Mouse (Mus musculus): ENCODE measurements around the gene Arpc5. TPM values are rescaled to one million over a fixed set of nuclear protein-coding genes. Genes with fewer than 3 reads are reported as not detected.
"Not testable (repeated sequence)": the region's sequence is repeated elsewhere in the genome, so short reads cannot be mapped to it uniquely, and the experiment has no call there.

The Arpc5 gene
- total RNA-seq, 2 experiments from 2014 or later = 81.0 to 95.0 TPM

GRCm38 (mm10) chr1:152774601-152775000, 8.3 kb downstream of the Arpc5 start:
- not testable (repeated sequence) for DNase-seq (ENCODE audit: low spot score in 2 of 2)

GRCm38 (mm10) chr1:152779071-152779737, 12.9 kb downstream of the Arpc5 start:
- DNase-seq (ENCODE audit: low spot score in 2 of 2) = peak; percentile 75 to 88

- no peak for DNase-seq (ENCODE audit: low spot score in 2 of 2)
These were observed 18.3 kb downstream of the Arpc5 start for GRCm38 (mm10) chr1:152784620-152785019.

GRCm38 (mm10) chr1:152785446-152785845, 19.1 kb downstream of the Arpc5 start:
- DNase-seq (ENCODE audit: low spot score in 2 of 2) = not testable (repeated sequence)

- no peak for DNase-seq (ENCODE audit: low spot score in 2 of 2)
These were observed 20.6 kb downstream of the Arpc5 start for GRCm38 (mm10) chr1:152786953-152787352.

DNA sequence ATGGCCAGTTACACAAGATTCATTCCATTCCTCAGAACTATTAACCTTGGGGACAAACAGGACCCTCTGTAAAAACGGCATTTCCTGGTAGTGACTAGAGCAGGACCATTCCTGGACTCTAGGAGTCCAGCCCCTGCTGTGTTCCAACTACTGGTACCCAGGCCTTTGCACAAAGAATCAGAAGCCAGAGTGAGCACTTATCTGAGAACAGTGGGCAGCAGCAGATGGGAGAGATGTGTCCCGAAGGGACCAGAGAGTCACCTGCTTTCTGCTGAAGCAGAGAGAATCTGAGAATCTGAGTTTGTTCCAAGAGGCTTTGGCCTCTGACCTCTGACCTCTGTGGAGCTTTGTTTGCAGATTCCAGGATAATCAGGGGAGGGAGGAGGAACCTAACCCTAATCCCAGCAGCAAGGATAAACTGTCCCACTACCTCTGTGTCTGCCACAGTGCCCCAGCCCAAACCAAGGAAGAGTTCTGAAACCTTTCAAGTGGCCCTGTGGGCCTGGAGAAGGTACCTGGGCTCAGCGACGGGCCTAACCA, 21.8 kb downstream of the Arpc5 start:
- no peak for DNase-seq (ENCODE audit: low spot score in 2 of 2)

GRCm38 (mm10) chr1:152790254-152790653, 23.9 kb downstream of the Arpc5 start:
- DNase-seq (ENCODE audit: low spot score in 2 of 2) = peak in 1 of 2 experiments; percentile 22

GRCm38 (mm10) chr1:152790821-152791220, 24.5 kb downstream of the Arpc5 start:
- no peak for DNase-seq (ENCODE audit: low spot score in 2 of 2)

DNA sequence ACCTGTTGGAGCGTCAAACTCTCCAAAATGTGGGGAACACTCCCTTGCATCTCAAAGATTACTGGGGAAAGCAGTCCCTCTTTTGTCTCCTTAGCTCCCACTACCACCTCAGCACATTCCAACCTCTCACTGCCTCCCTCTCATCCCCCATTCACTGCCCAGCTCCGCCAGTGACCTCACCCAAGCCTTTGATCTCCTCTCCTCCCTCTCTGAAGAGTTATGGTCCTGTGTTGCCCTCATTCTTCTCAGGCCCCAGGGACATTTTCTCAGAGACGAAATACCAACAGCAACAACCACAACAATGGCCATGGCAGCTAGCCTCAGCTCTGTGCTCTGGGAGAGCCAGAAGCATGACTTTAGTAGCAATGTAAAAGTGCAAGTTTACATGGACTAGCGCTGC, 24.9 kb downstream of the Arpc5 start:
- no peak for DNase-seq (ENCODE audit: low spot score in 2 of 2)

GRCm38 (mm10) chr1:152792736-152793494, 26.6 kb downstream of the Arpc5 start:
- DNase-seq (ENCODE audit: low spot score in 2 of 2) = peak in 1 of 2 experiments; percentile 10

DNA sequence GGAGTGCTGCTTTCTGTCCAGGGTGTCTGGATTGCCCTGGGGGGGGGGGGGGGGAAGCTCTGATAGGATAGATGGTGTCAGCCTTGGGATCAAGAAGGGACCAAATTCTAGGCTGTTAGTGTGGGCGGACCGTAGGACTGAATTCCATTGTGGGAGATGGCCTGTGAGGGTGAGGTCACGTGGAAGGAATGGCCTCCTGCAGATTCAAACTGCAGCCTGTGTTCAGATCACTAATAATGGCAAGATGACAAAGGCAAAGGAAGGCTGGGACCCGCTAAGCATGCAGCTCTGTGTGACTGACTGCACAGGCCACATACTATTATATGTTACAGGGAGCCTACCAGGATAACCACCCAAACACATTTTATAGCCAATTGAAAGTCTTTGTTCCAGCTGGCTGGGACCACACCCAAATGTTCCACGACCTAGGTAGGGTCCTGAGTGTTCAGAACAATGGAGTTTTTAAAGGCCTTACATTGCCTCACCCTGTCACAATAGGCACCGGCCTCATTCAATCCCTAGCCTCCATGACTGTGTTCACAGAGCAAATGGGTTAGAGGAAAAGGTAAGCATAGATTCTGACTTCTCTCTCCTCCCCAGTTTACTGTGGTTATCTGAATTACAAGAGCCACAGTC, 27.3 kb downstream of the Arpc5 start:
- no peak for DNase-seq (ENCODE audit: low spot score in 2 of 2)

- no peak for DNase-seq (ENCODE audit: low spot score in 2 of 2)
These were observed 29.4 kb downstream of the Arpc5 start for GRCm38 (mm10) chr1:152795688-152796255.

GRCm38 (mm10) chr1:152796683-152797263, 30.4 kb downstream of the Arpc5 start:
- no peak for DNase-seq (ENCODE audit: low spot score in 2 of 2)

DNA sequence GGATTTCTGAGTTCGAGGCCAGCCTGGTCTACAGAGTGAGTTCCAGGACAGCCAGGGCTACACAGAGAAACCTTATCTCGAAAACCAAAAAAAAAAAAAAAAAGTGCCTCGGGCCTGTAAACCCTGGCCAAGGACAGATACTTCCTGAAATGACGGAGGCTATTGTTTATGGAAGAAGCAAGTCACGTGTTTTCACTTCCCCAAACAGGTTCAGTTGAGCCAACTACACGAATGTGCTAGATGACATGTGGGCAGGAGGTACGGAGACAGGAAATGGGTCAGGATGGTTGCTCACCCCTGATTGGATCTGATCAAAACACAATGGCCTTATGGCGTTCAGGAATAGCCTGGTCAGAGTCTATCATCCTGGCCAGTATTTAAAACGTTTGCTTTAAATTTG, 31.8 kb downstream of the Arpc5 start:
- DNase-seq (ENCODE audit: low spot score in 2 of 2) = no peak

DNA sequence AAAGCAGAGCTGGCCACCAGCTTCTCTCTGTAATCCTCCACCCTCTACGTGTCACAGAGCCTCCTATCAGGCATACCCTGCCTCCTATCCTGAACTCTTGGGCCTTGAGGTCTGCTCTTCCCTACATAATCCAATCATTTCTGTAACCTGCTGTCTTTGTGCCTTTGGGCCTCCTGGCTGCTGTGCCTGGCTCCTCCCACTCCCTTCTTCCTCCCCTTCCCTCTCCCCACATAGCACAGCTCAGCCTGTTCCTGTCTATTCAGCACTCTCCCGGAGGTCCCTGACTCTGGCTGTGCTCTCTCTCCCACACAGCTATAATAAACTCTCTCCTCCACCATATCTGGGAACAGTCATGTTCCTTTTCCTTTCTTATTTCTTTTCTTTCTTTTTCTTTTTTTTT, 33.6 kb downstream of the Arpc5 start, which contains the start of gene Ncf2:
TSS of gene Ncf2 (plus strand) at position 298 of the 400 bp plus-strand sequence.
- no peak for DNase-seq (ENCODE audit: low spot score in 2 of 2)

DNA sequence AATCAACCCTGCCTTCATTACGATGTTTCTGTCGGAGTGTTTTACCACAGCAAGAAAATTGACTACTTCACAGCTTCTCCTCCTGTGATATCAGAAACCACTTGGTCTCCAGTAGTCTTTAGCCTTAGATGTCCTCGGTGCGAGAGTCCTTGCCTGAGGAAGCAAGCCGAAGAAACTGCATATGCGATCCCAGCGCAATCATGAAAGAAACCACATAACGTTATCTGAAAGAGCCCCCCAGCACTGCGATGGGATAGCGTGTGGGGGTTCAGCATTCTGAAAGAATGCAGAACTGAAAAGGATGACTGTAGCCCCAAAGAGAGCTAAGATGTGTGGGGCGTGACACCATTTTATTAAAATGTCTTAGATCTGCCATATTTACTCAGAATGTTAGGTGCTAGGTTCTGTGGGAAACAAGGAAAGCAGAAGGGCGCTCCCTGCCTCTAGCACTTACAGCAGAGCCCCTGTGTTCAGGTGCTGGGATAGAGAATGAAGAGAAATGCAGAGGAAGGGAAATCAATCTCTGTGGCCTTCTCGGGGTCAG, 34.4 kb downstream of the Arpc5 start:
- DNase-seq (ENCODE audit: low spot score in 2 of 2) = no peak

DNA sequence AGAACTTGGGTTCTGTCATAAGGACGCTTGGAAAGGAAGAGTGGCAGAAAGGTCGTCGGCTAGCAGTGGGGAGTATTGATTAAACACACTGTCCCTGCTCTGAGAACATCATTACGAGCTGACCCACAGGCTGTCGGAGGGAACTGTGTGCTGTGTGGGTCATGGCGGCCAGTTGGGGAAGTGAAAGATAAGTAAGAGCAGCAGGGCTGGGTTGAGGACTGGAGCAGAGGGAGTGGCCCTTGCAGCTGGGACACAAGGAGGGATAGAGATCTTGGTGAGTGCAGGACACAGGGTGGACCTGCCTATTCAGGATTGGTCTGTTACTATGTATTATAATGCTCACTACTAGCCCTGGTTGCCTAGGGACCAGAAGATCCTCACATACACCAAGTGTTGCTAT, 38.6 kb downstream of the Arpc5 start:
- DNase-seq (ENCODE audit: low spot score in 2 of 2) = no peak

- DNase-seq (ENCODE audit: low spot score in 2 of 2) = no peak
These were observed 41.5 kb downstream of the Arpc5 start for GRCm38 (mm10) chr1:152807619-152808391.

GRCm38 (mm10) chr1:152808392-152808680, 42.0 kb downstream of the Arpc5 start:
- DNase-seq (ENCODE audit: low spot score in 2 of 2) = no peak

Measured in left cerebral cortex, adult 18-20 months (tissue).